Mouse (Mus musculus) gastrocnemius, adult 18-20 months (tissue): ENCODE results near the gene Ssxb8. TPM values are rescaled to one million over a fixed set of nuclear protein-coding genes. Genes with fewer than 3 reads are reported as not detected.
"Not testable (repeated sequence)": the region's sequence is repeated elsewhere in the genome, so short reads cannot be mapped to it uniquely, and the experiment has no call there.

Experiments used
- DNase-seq: peaks from one replicate; pipeline ENCODE4 v3.0.0; 2021; ENCODE audit warnings: low spot score
- long read RNA-seq, 2 experiments: library from polyadenylated mRNA; stranded (forward); transcript quantifications; one replicate each; pipeline ENCODE4 v2.0.0; 2021
- total RNA-seq, 2 experiments: library from RNA; stranded (reverse); gene quantifications; 2 replicates each; pipeline ENCODE4 v1.2.3; 2021

Ssxb8 gene
- total RNA-seq: not detected
- long read RNA-seq, experiment 1: 0 reads
- long read RNA-seq, experiment 2: 0 reads

DNA sequence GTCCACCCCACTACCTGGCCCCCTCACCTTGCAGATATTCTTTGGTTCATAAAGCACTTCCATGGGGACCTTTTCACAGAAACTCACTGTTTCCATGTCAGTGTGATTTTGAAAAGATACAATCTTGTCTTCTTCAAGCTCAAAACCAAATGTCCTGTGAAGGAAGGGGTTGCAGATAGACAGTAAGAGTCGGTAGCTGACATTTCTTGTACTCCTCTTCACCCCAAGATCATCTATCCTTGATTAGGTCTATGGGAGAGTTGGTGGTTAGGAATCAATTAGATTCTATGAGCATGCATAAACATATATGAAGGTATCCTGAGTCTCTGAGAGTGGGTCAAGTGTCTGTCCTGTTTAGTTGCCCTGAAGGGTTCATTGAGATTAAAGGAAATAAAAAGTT, at the start of gene Ssxb8:
TSS of gene Ssxb8 (minus strand) at position 101 of the 400 bp plus-strand sequence.
- not testable (repeated sequence) for DNase-seq

GRCm38 (mm10) chrX:8732907-8733306, 42.3 kb upstream of the Ssxb8 start:
- DNase-seq: peak; percentile 1

DNA sequence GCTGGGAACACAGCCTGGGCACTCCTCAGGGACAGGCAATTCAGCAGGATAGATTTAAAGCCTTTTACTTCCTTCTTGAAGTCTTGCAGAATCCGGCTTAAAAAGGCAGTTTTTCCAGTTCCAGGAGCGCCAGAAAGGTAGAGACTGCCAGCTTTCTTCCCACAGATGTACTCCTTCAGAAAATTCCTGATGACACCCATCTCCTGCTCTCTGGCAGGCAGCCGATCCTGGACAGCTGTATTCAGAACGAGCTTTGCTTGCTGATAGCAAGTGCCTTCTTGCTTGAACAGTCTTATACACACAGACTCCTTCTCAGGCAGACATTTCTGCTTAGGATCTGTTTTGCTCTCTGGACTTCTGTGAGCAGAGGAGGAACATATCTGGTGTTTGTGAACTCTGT, 27.6 kb downstream of the Ssxb8 start:
- no peak for DNase-seq

Other genes with a start within 250 kb of the Ssxb8 start
- not detected for gene Ssxb2, start 229.1 kb downstream of the Ssxb8 start, total RNA-seq
- gene Gm14459, start 165.9 kb downstream of the Ssxb8 start, total RNA-seq: not detected
- not detected for gene Ssxb6, start 142.6 kb downstream of the Ssxb8 start, total RNA-seq
- not detected for gene Ssxb3, start 99.0 kb downstream of the Ssxb8 start, total RNA-seq
- gene Ssx9, start 57.6 kb upstream of the Ssxb8 start, total RNA-seq: not detected
- gene Ssxb5, start 112.8 kb upstream of the Ssxb8 start, total RNA-seq: not detected
- not detected for gene Gm6592, start 153.2 kb upstream of the Ssxb8 start, total RNA-seq
- not detected for gene Gm5751, start 183.4 kb upstream of the Ssxb8 start, total RNA-seq
- under 1 TPM; 0.23 to 0.28 TPM for gene B630019K06Rik, start 201.5 kb upstream of the Ssxb8 start, total RNA-seq